8 mouse cellular contexts compared by ENCODE assay signal in genomic region chr4:143211584-143212340, GRCm38 (mm10). TPM values are rescaled to one million over a fixed set of nuclear protein-coding genes. Genes with fewer than 3 reads are reported as not detected.
A peak's percentile ranks its signal among the peaks of the same experiment; 100 is the strongest.
DNase-seq lines count a peak whose midpoint lies in the region; ATAC-seq and TF ChIP-seq lines count a peak whose summit lies in the region.

No protein-coding gene starts in this region.

- H3K4me3 ChIP-seq in thymus, adult 2 months (ENCODE audit: control insufficient read depth, insufficient read depth, low read length), result peak overlapping the region; percentile 69
- peak overlapping the region; percentile 86 for H3K4me3 ChIP-seq in midbrain, embryonic 11.5 days (ENCODE audit: low read depth, low read length)

- H3K9me3 ChIP-seq in midbrain, embryonic 11.5 days (ENCODE audit: control insufficient read depth, low read length), result no peaks in the 10 kb centered on the region

- H3K9ac ChIP-seq in midbrain, embryonic 11.5 days (ENCODE audit: low read length), result peak overlapping the region; percentile 98

- H3K36me3 ChIP-seq in thymus, adult 2 months (ENCODE audit: control insufficient read depth, insufficient read depth, low read length), result no peaks in the 10 kb centered on the region
- H3K36me3 ChIP-seq in midbrain, embryonic 11.5 days (ENCODE audit: control insufficient read depth, insufficient read depth, low read length), result no peaks in the 10 kb centered on the region

- intact Hi-C loops in left cerebral cortex, postnatal 4 days (cut with DNase I), result no loop called here

- DNase-seq in thymus, adult 2 months, result peak; percentile 34
- DNase-seq in thymus, postnatal 0 days (ENCODE audit: low spot score), result no peak
- peak; percentile 47 for DNase-seq in cerebellum, adult 9-11 months
- peak; percentile 17 to 26 for DNase-seq in frontal cortex, postnatal 10 days (ENCODE audit: low spot score in 2 of 2)
- DNase-seq in left cerebral cortex, postnatal 4 days, result peak; percentile 17
- DNase-seq in midbrain, embryonic 11.5 days (ENCODE audit: low spot score, missing footprints), result peak; percentile 94
- peak; percentile 41 to 61 for DNase-seq in spleen, postnatal 10 days (ENCODE audit: low spot score in 2 of 2)

- H3K4me1 ChIP-seq in thymus, adult 2 months (replicated peaks; ENCODE audit: control insufficient read depth, insufficient read depth, low read length), result peaks cover 10% of the 10 kb centered on the region
- H3K4me1 ChIP-seq in midbrain, embryonic 11.5 days (ENCODE audit: control insufficient read depth, insufficient read depth, low read length), result peaks cover 8% of the 10 kb centered on the region

- TF ChIP-seq CTCF in thymus, adult 2 months (IDR thresholded peaks at IDR 0.05; ENCODE audit: borderline replicate concordance, control insufficient read depth, extremely low read depth, insufficient read depth, low read length, poor library complexity), result no peak

- no peaks in the 10 kb centered on the region for H3K27me3 ChIP-seq in thymus, adult 2 months (ENCODE audit: control insufficient read depth, insufficient read depth, low read length)
- no peaks in the 10 kb centered on the region for H3K27me3 ChIP-seq in midbrain, embryonic 11.5 days (ENCODE audit: control insufficient read depth, insufficient read depth, low read length)

- peak; percentile 43 for ATAC-seq in inflammation-experienced regulatory T-cells, adult 6 months
- peak; percentile 80 for ATAC-seq in midbrain, embryonic 11.5 days (ENCODE audit: low FRiP score)

- no peak overlapping the region for H3K27ac ChIP-seq in thymus, adult 2 months (ENCODE audit: control insufficient read depth, insufficient read depth, low read length)
- H3K27ac ChIP-seq in midbrain, embryonic 11.5 days (ENCODE audit: low read depth, low read length), result peak overlapping the region; percentile 68; the same call in 1 of the 2 replicates

- TF ChIP-seq POLR2A in thymus, adult 2 months (IDR thresholded peaks at IDR 0.05; ENCODE audit: control insufficient read depth, extremely low read depth, insufficient read depth, low read length, poor library complexity), result no peak

- peak overlapping the region; percentile 77 for H3K4me2 ChIP-seq in midbrain, embryonic 11.5 days

- 6% methylated on average over 43 of the region's 43 CpGs for WGBS in thymus, adult 2 months
- WGBS in midbrain, embryonic 11.5 days, result 12% methylated on average over 43 of the region's 43 CpGs

RNA-seq across cellular contexts. Expression of gene Prdm2, which starts 1.0 kb away (rescaled TPM):
- 26.5 and 26.8 TPM in 2 replicates for polyA plus RNA-seq in thymus, adult 2 months (2012; rRNA removed)
- 8.9 and 9.6 TPM in 2 replicates for polyA plus RNA-seq in thymus, postnatal 0 days (2015; fragmentation: Nextera tagmentation; extraction: Ambion mirVana)
- 10 to 100 TPM; 23.2 to 33.9 (median 28.8) TPM for polyA plus RNA-seq in inflammation-experienced regulatory T-cells, adult 6 months (2017; shearing (Covaris generic))
- 10 to 100 TPM; 44.6 to 50.4 TPM for total RNA-seq in left cerebral cortex, postnatal 4 days (2021)
- polyA plus RNA-seq in midbrain, embryonic 11.5 days (2014; fragmentation: Nextera tagmentation; extraction: Ambion mirVana), result 14.2 and 14.7 TPM in 2 replicates
